Mouse (Mus musculus) MEL (cell line): ENCODE measurements around the gene Cd200. TPM values are rescaled to one million over a fixed set of nuclear protein-coding genes. Genes with fewer than 3 reads are reported as not detected.
"Not testable (repeated sequence)": the region's sequence is repeated elsewhere in the genome, so short reads cannot be mapped to it uniquely, and the experiment has no call there.

ENCODE experiments used
- DNase-seq: peaks from one replicate; pipeline ENCODE4 v3.0.0; 2011; ENCODE audit warnings: low read depth, low spot score
- H3K27ac ChIP-seq: 2 replicates; pipeline ENCODE4 v1.5.1; 2012; ENCODE audit warnings: low read depth, mild to moderate bottlenecking, control low read depth, low read length, moderate library complexity; ENCODE audit not compliant: control insufficient read depth
- H3K27me3 ChIP-seq, 2 experiments: fragments of 150-350 bp in 1 of 2; sonication (generic) in 1 of 2; 2 replicates each; pipeline ENCODE4 v1.6.1; 2012; ENCODE audit warnings: low read length in 2 of 2, mild to moderate bottlenecking in 2 of 2, improper control_type of control experiment in 1 of 2, moderate library complexity in 1 of 2; ENCODE audit not compliant: insufficient read depth in 2 of 2, control insufficient read depth in 1 of 2
- H3K36me3 ChIP-seq, 2 experiments: 2 replicates each; pipeline ENCODE4 v1.6.1; 2012 to 2014; ENCODE audit warnings: low read length in 2 of 2, improper control_type of control experiment in 1 of 2, inconsistent platforms in 1 of 2, mild to moderate bottlenecking in 1 of 2; ENCODE audit not compliant: insufficient read depth in 2 of 2, control insufficient read depth in 1 of 2
- H3K4me1 ChIP-seq, 2 experiments: fragments of 150-350 bp in 1 of 2; sonication (generic) in 1 of 2; 2 replicates each; pipeline ENCODE4 v1.6.1; 2012; ENCODE audit warnings: low read length in 2 of 2, improper control_type of control experiment in 1 of 2, mild to moderate bottlenecking in 1 of 2; ENCODE audit not compliant: insufficient read depth in 2 of 2, control insufficient read depth in 1 of 2
- H3K4me3 ChIP-seq, 2 experiments: fragments of 150-350 bp in 1 of 2; sonication (generic) in 1 of 2; 2 replicates each; pipeline ENCODE4 v1.5.1; 2012; ENCODE audit warnings: low read depth in 2 of 2, low read length in 2 of 2, mild to moderate bottlenecking in 2 of 2, moderate library complexity in 2 of 2, control low read depth in 1 of 2, improper control_type of control experiment in 1 of 2; ENCODE audit not compliant: control insufficient read depth in 1 of 2, insufficient read depth in 1 of 2
- H3K79me2 ChIP-seq: 2 replicates; pipeline ENCODE4 v1.6.1; 2012; ENCODE audit warnings: mild to moderate bottlenecking, low read length, moderate library complexity; ENCODE audit not compliant: control insufficient read depth, poor library complexity, insufficient read depth
- H3K9ac ChIP-seq: 2 replicates; pipeline ENCODE4 v1.6.1; 2012; ENCODE audit warnings: low read depth, mild to moderate bottlenecking, control low read depth, low read length, moderate library complexity; ENCODE audit not compliant: control insufficient read depth, poor library complexity, severe bottlenecking
- H3K9me3 ChIP-seq: fragments of 150-350 bp; sonication (generic); replicated peaks from 2 replicates; pipeline ENCODE4 v1.6.1; 2012; ENCODE audit warnings: mild to moderate bottlenecking, low read length, improper control_type of control experiment, moderate library complexity; ENCODE audit not compliant: insufficient read depth
- CHD2 ChIP-seq: IDR thresholded peaks from 2 replicates; pipeline ENCODE4 v1.6.1; 2011; ENCODE audit warnings: low read length, improper control_type of control experiment
- CTCF ChIP-seq, 3 experiments: IDR thresholded peaks in 2 of 3; conservative IDR thresholded peaks in 1 of 3; 2 replicates each; pipeline ENCODE4 v1.5.1; 2011 to 2012; ENCODE audit warnings: low read length in 3 of 3, low read depth in 2 of 3, mild to moderate bottlenecking in 2 of 3, improper control_type of control experiment in 1 of 3, inconsistent platforms in 1 of 3, mixed read lengths in 1 of 3, moderate library complexity in 1 of 3; ENCODE audit not compliant: control insufficient read depth in 1 of 3, insufficient read depth in 1 of 3, poor library complexity in 1 of 3, severe bottlenecking in 1 of 3
- ELF1 ChIP-seq: IDR thresholded peaks from 2 replicates; pipeline ENCODE4 v1.6.1; 2014; ENCODE audit warnings: low read depth, mild to moderate bottlenecking, inconsistent platforms, low read length, improper control_type of control experiment, moderate library complexity
- GATA1 ChIP-seq: IDR thresholded peaks from 2 replicates; pipeline ENCODE4 v1.6.1; 2011; ENCODE audit warnings: low read depth, low read length, improper control_type of control experiment
- JUND ChIP-seq: IDR thresholded peaks from 2 replicates; pipeline ENCODE4 v1.6.1; 2011; ENCODE audit warnings: low read depth, mild to moderate bottlenecking, improper control_type of control experiment, low read length
- KAT2A ChIP-seq: conservative IDR thresholded peaks from 2 replicates; pipeline ENCODE4 v1.6.1; 2012; ENCODE audit warnings: low read depth, low read length, improper control_type of control experiment, inconsistent platforms
- MAFK ChIP-seq: IDR thresholded peaks from 2 replicates; pipeline ENCODE4 v1.6.1; 2011; ENCODE audit warnings: low read depth, mild to moderate bottlenecking, low read length, improper control_type of control experiment, borderline replicate concordance
- MAZ ChIP-seq: IDR thresholded peaks from 2 replicates; pipeline ENCODE4 v1.6.1; 2012; ENCODE audit warnings: low read depth, mild to moderate bottlenecking, inconsistent platforms, low read length, improper control_type of control experiment
- MEF2A ChIP-seq: IDR thresholded peaks from 2 replicates; pipeline ENCODE4 v1.6.1; 2014; ENCODE audit warnings: low read depth, mild to moderate bottlenecking, inconsistent platforms, low read length, improper control_type of control experiment; ENCODE audit not compliant: poor library complexity, insufficient replicate concordance, severe bottlenecking; ENCODE audit errors: extremely low read depth
- MYB ChIP-seq: IDR thresholded peaks from 2 replicates; pipeline ENCODE4 v1.6.1; 2011; ENCODE audit warnings: mild to moderate bottlenecking, low read depth, low read length, improper control_type of control experiment
- NELFE ChIP-seq: IDR thresholded peaks from 2 replicates; pipeline ENCODE4 v1.6.1; 2011; ENCODE audit warnings: low read depth, low read length, improper control_type of control experiment
- POLR2AphosphoS2 ChIP-seq: IDR thresholded peaks from 2 replicates; pipeline ENCODE4 v1.6.1; 2011; ENCODE audit warnings: low read length, improper control_type of control experiment
- RAD21 ChIP-seq: IDR thresholded peaks from 2 replicates; pipeline ENCODE4 v1.6.1; 2011; ENCODE audit warnings: mild to moderate bottlenecking, low read depth, low read length, improper control_type of control experiment
- SMC3 ChIP-seq: IDR thresholded peaks from 2 replicates; pipeline ENCODE4 v1.6.1; 2011; ENCODE audit warnings: low read depth, low read length, improper control_type of control experiment
- TBP ChIP-seq: IDR thresholded peaks from 2 replicates; pipeline ENCODE4 v1.8.0; 2011; ENCODE audit warnings: low read depth, low read length, improper control_type of control experiment
- TCF12 ChIP-seq: IDR thresholded peaks from 2 replicates; pipeline ENCODE4 v1.6.1; 2014; ENCODE audit warnings: low read depth, mild to moderate bottlenecking, inconsistent platforms, low read length, improper control_type of control experiment, moderate library complexity
- UBTF ChIP-seq: IDR thresholded peaks from 2 replicates; pipeline ENCODE4 v1.6.1; 2012; ENCODE audit warnings: low read depth, mild to moderate bottlenecking, inconsistent platforms, low read length, improper control_type of control experiment, moderate library complexity, borderline replicate concordance; ENCODE audit not compliant: insufficient read depth
- ZC3H11A ChIP-seq: IDR thresholded peaks from 2 replicates; pipeline ENCODE4 v1.6.1; 2012; ENCODE audit warnings: low read depth, mild to moderate bottlenecking, inconsistent platforms, low read length, improper control_type of control experiment
- polyA plus RNA-seq, 2 experiments: library from polyadenylated mRNA; stranded (reverse) in 1 of 2; unstranded in 1 of 2; fragments of >175 nt in 1 of 2; fragments of >200 nt in 1 of 2; gene quantifications; 2 replicates each; pipeline versions ENCODE4 v1.2.1 to v1.2.4; 2012; ENCODE audit warnings: low replicate concordance in 2 of 2, low read depth in 1 of 2; ENCODE audit not compliant: insufficient read length in 2 of 2, insufficient read depth in 1 of 2, missing spikeins in 1 of 2
- total RNA-seq: library from RNA; depleted of rRNA; stranded (reverse); fragments of 300-350 nt; gene quantifications from 2 replicates; pipeline ENCODE4 v1.2.3, GENCODE M21; 2012

Gene Cd200
- total and polyA plus RNA-seq, 3 experiments: not detected

DNA sequence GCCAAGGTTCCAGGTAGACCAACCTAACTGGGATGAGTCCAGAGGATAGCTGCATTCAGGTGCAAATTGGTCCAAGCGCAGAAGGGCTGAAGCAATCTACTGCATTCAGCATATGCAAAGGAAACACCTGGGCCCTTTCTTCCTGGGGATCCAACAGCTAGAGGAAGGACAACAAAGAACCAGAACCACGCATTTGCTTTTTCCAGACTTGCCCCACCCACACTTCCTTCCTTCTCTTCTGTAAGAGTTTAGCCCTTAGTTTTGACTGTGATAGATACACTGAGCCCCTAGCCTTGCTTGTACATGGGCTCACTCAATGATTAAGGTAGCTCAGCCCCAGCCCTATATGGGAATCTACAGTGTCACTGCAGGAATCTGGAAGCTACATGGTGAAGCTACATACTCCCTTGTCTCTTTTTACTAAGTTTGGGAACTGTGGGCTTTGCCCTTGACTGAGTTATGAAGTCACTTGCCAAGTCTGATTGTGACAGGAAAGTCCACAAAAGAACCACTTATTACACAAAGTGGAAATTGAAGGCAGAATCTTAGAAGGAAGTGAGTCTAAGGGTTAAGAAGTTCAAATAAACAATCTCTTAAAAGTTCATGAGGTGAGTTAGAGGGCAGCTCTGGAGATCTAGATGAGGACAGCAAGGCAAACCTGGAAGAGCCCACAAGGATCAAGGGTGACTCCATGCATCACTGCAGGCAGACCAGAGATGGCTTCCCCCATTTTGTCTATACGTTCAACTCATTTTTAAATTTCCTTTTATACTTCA is 59.1 kb downstream of the Cd200 start:
- no peak for TF ChIP-seq MAFK
- TF ChIP-seq TBP: no peak
- TF ChIP-seq MYB: no peak
- TF ChIP-seq MEF2A: no peak
- TF ChIP-seq POLR2AphosphoS2: no peak

DNA sequence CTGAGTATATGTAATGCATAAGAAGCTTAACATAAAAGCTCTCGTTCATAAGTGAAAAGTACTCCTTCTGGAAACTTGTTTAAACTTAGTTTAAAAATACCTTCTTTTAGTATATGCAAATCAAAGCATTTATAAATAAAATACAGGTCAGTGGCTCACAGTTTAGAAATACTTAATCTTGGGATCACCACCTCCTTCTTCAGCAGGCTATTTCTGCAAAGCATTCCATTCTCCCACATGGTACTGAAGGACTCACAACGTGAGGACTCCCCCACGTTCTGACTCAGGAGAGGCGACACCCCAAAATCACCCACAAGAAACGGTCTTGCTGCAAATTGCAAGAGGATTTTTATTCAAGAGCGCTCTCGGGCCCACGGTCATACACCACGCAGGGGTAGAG is 60.6 kb downstream of the Cd200 start:
- DNase-seq, H3K9me3 ChIP-seq, H3K36me3 ChIP-seq, H3K27ac ChIP-seq, H3K9ac ChIP-seq, H3K79me2 ChIP-seq, H3K4me3 ChIP-seq, H3K27me3 ChIP-seq, H3K4me1 ChIP-seq: not testable (repeated sequence)

More for the DNA sequence above, 59.1 kb downstream of the Cd200 start:
- Histone ChIP-seq H3K9me3 (no peaks in the 10 kb centered on the region), H3K27ac (no peak overlapping the region), H3K4me3 (no peak overlapping the region), H3K36me3 (no peaks in the 10 kb centered on the region), H3K79me2 (no peaks in the 10 kb centered on the region), H3K9ac (no peak overlapping the region), H3K27me3 (no peaks in the 10 kb centered on the region), H3K4me1 (no peaks in the 10 kb centered on the region)
- DNase-seq: no peak

DNA sequence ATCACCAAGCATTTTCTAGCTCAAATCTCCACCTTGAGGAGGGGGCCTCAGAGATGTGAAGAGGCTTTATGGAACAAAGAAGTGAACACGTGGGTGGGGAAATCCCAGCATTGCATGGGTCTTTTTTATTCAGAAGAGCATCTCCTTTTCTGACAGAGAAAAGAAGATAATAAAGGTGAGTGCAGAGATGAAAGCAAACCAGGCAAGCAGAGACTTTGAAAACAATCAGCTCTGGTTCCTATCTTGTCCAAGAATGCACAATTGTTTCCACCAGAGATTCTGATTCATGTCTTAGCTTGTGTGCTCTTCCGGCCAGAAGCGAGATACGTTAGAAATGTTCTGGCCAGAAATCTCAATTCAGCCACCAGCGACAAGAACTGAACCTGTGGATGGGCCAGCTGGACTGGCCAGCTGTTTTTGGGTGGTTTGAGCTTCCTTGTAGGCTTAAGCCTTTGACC is 61.9 kb downstream of the Cd200 start:
- DNase-seq: no peak
- Histone ChIP-seq H3K4me1 (no peaks in the 10 kb centered on the region), H3K9ac (no peak overlapping the region), H3K9me3 (no peaks in the 10 kb centered on the region), H3K27me3 (no peaks in the 10 kb centered on the region), H3K4me3 (no peak overlapping the region), H3K79me2 (no peaks in the 10 kb centered on the region), H3K36me3 (no peaks in the 10 kb centered on the region), H3K27ac (no peak overlapping the region)
- TF ChIP-seq MAZ (no peak), SMC3 (no peak), CTCF (IDR thresholded peaks at IDR 0.05 in 2 of 3, conservative IDR thresholded peaks at IDR 0.05 in 1 of 3; ENCODE audit: control insufficient read depth in 1 of 3, insufficient read depth in 1 of 3, low read depth in 2 of 3, low read length in 3 of 3, poor library complexity in 1 of 3, severe bottlenecking in 1 of 3) (no peak), ZC3H11A (no peak), JUND (no peak), GATA1 (no peak), KAT2A (no peak), NELFE (no peak), ELF1 (no peak), CHD2 (no peak), UBTF (no peak), TCF12 (no peak), RAD21 (no peak)
